Mouse (Mus musculus) frontal cortex, adult 2 months (tissue): Measurements from ENCODE around the gene Adgrg3. TPM values are rescaled to one million over a fixed set of nuclear protein-coding genes. Genes with fewer than 3 reads are reported as not detected.
"Not testable (repeated sequence)": the region's sequence is repeated elsewhere in the genome, so short reads cannot be mapped to it uniquely, and the experiment has no call there.

Experiments used
- DNase-seq, 2 experiments: peaks; one replicate each; pipeline ENCODE4 v3.0.0; 2022; ENCODE audit warnings: low spot score in 1 of 2; ENCODE audit errors: extremely low spot score in 1 of 2
- polyA plus RNA-seq: library from polyadenylated mRNA; depleted of rRNA; stranded (reverse); fragments of >200 nt; gene quantifications from 2 replicates; pipeline ENCODE4 v1.2.3, GENCODE M21; 2012

The Adgrg3 gene
- polyA plus RNA-seq, 1 experiment, result 0.54 TPM

GRCm38 (mm10) chr8:95020821-95021220, 3.3 kb downstream of the Adgrg3 start:
- DNase-seq, result no peak

GRCm38 (mm10) chr8:95023201-95023600, 5.7 kb downstream of the Adgrg3 start:
- DNase-seq, result no peak

- DNase-seq, result no peak
Observed at GRCm38 (mm10) chr8:95024387-95024786, 6.9 kb downstream of the Adgrg3 start.

GRCm38 (mm10) chr8:95025421-95025820, 7.9 kb downstream of the Adgrg3 start:
- DNase-seq, result peak in 1 of 2 experiments; percentile 20

- not testable (repeated sequence) for DNase-seq
Observed at GRCm38 (mm10) chr8:95028391-95028790, 10.9 kb downstream of the Adgrg3 start.

- peak; percentile 28 to 66 for DNase-seq
Observed at GRCm38 (mm10) chr8:95037106-95037925, 19.8 kb downstream of the Adgrg3 start.

GRCm38 (mm10) chr8:95041883-95042784, 24.6 kb downstream of the Adgrg3 start:
- no peak for DNase-seq

- DNase-seq, result no peak
Observed at GRCm38 (mm10) chr8:95044811-95045210, 27.3 kb downstream of the Adgrg3 start.

- DNase-seq, result no peak
Observed at GRCm38 (mm10) chr8:95046982-95047381, 29.5 kb downstream of the Adgrg3 start.

GRCm38 (mm10) chr8:95047884-95048680, 30.6 kb downstream of the Adgrg3 start:
- no peak for DNase-seq

- no peak for DNase-seq
Observed at GRCm38 (mm10) chr8:95049636-95050035, 32.1 kb downstream of the Adgrg3 start.

GRCm38 (mm10) chr8:95054438-95054837, 36.9 kb downstream of the Adgrg3 start:
- DNase-seq, result no peak

- peak in 1 of 2 experiments; percentile 50 for DNase-seq
Observed at GRCm38 (mm10) chr8:95054927-95055510, 37.5 kb downstream of the Adgrg3 start, which contains the start of gene Drc7. Gene Drc7 (plus strand): TSS chr8:95055103.

GRCm38 (mm10) chr8:95056414-95056813, 38.9 kb downstream of the Adgrg3 start:
- DNase-seq, result no peak

GRCm38 (mm10) chr8:95058661-95059060, 41.2 kb downstream of the Adgrg3 start:
- DNase-seq, result no peak

- no peak for DNase-seq
Observed at GRCm38 (mm10) chr8:95059812-95060533, 42.5 kb downstream of the Adgrg3 start.

- no peak for DNase-seq
Observed at GRCm38 (mm10) chr8:95064531-95064930, 47.0 kb downstream of the Adgrg3 start.

GRCm38 (mm10) chr8:95067582-95067981, 50.1 kb downstream of the Adgrg3 start:
- DNase-seq, result peak in 1 of 2 experiments; percentile 60

GRCm38 (mm10) chr8:95075504-95075903, 58.0 kb downstream of the Adgrg3 start:
- DNase-seq, result no peak
